Mouse (Mus musculus) monocyte, adult 2 months (primary cell): Measurements from ENCODE around the gene Dab2ip.

Experiments
- DNase-seq, 2 experiments: peaks; one replicate each; pipeline ENCODE4 v3.0.0; 2022; ENCODE audit warnings: low spot score in 2 of 2, low read depth in 1 of 2

Dab2ip gene

GRCm38 (mm10) chr2:35595102-35595501, 37.0 kb downstream of the Dab2ip start:
- no peak for DNase-seq

- no peak for DNase-seq
These were observed 37.7 kb downstream of the Dab2ip start for GRCm38 (mm10) chr2:35595718-35596117.

GRCm38 (mm10) chr2:35596796-35597195, 38.7 kb downstream of the Dab2ip start:
- no peak for DNase-seq

- no peak for DNase-seq
These were observed 40.8 kb downstream of the Dab2ip start for GRCm38 (mm10) chr2:35598819-35599218.

- DNase-seq: no peak
These were observed 43.6 kb downstream of the Dab2ip start for GRCm38 (mm10) chr2:35601665-35602064.

GRCm38 (mm10) chr2:35607476-35607875, 49.4 kb downstream of the Dab2ip start:
- DNase-seq: no peak

GRCm38 (mm10) chr2:35608856-35609255, 50.8 kb downstream of the Dab2ip start:
- DNase-seq: no peak

GRCm38 (mm10) chr2:35609317-35609716, 51.3 kb downstream of the Dab2ip start:
- no peak for DNase-seq

GRCm38 (mm10) chr2:35610168-35610951, 52.3 kb downstream of the Dab2ip start:
- DNase-seq: no peak

GRCm38 (mm10) chr2:35610976-35611375, 52.9 kb downstream of the Dab2ip start:
- no peak for DNase-seq

- no peak for DNase-seq
These were observed 53.6 kb downstream of the Dab2ip start for GRCm38 (mm10) chr2:35611645-35612044.

- no peak for DNase-seq
These were observed 54.2 kb downstream of the Dab2ip start for GRCm38 (mm10) chr2:35612297-35612696.

- DNase-seq: no peak
These were observed 55.9 kb downstream of the Dab2ip start for GRCm38 (mm10) chr2:35613946-35614353.

- no peak for DNase-seq
These were observed 56.3 kb downstream of the Dab2ip start for GRCm38 (mm10) chr2:35614411-35614810.

GRCm38 (mm10) chr2:35615366-35615765, 57.3 kb downstream of the Dab2ip start:
- DNase-seq: no peak

GRCm38 (mm10) chr2:35615977-35616376, 57.9 kb downstream of the Dab2ip start:
- DNase-seq: no peak

GRCm38 (mm10) chr2:35616891-35617658, 59.0 kb downstream of the Dab2ip start:
- DNase-seq: no peak

GRCm38 (mm10) chr2:35618981-35619380, 60.9 kb downstream of the Dab2ip start:
- DNase-seq: no peak

- DNase-seq: no peak
These were observed 61.5 kb downstream of the Dab2ip start for GRCm38 (mm10) chr2:35619532-35619931.

- no peak for DNase-seq
These were observed 62.5 kb downstream of the Dab2ip start for GRCm38 (mm10) chr2:35620364-35621224.

GRCm38 (mm10) chr2:35621225-35621519, 63.1 kb downstream of the Dab2ip start:
- no peak for DNase-seq

- no peak for DNase-seq
These were observed 63.7 kb downstream of the Dab2ip start for GRCm38 (mm10) chr2:35621796-35622195.
